Mouse (Mus musculus) hindbrain, embryonic 16.5 days (tissue): Measurements from ENCODE around the gene Tmem254a. TPM values are rescaled to one million over a fixed set of nuclear protein-coding genes. Genes with fewer than 3 reads are reported as not detected.
"Not testable (repeated sequence)": the region's sequence is repeated elsewhere in the genome, so short reads cannot be mapped to it uniquely, and the experiment has no call there.

Experiments used
- ATAC-seq: fragments of 200-750 bp; cut with Nextera tagmentation; 2 replicates; pipeline ENCODE4 v1.8.0; 2017; ENCODE audit warnings: moderate TSS enrichment, moderate library complexity
- H3K27ac ChIP-seq: fragments of 300-500 bp; sonication (generic); 2 replicates; pipeline ENCODE4 v1.5.1; 2014; ENCODE audit warnings: low read depth, mild to moderate bottlenecking, control low read depth, low read length, moderate library complexity
- H3K27me3 ChIP-seq: fragments of 300-500 bp; sonication (generic); replicated peaks from 2 replicates; pipeline ENCODE4 v1.6.1; 2014; ENCODE audit warnings: low read length; ENCODE audit not compliant: control insufficient read depth, insufficient read depth
- H3K36me3 ChIP-seq: fragments of 300-500 bp; sonication (generic); 2 replicates; pipeline ENCODE4 v1.6.1; 2014; ENCODE audit warnings: mild to moderate bottlenecking, low read length, moderate library complexity, mixed read lengths; ENCODE audit not compliant: control insufficient read depth, insufficient read depth
- H3K4me1 ChIP-seq: fragments of 300-500 bp; sonication (generic); 2 replicates; pipeline ENCODE4 v1.6.1; 2014; ENCODE audit warnings: low read depth, low read length; ENCODE audit not compliant: control insufficient read depth, insufficient read depth
- H3K4me2 ChIP-seq: fragments of 300-500 bp; sonication (generic); 2 replicates; pipeline ENCODE4 v1.6.1; 2014; ENCODE audit warnings: mild to moderate bottlenecking, low read length, control low read depth, moderate library complexity
- H3K4me3 ChIP-seq: fragments of 300-500 bp; sonication (generic); 2 replicates; pipeline ENCODE4 v1.5.1; 2014; ENCODE audit warnings: mild to moderate bottlenecking, low read length, control low read depth, moderate library complexity
- H3K9ac ChIP-seq: fragments of 300-500 bp; sonication (generic); 2 replicates; pipeline ENCODE4 v1.6.1; 2014; ENCODE audit warnings: low read depth, mild to moderate bottlenecking, control low read depth, low read length, moderate library complexity
- H3K9me3 ChIP-seq: fragments of 300-500 bp; sonication (generic); 2 replicates; pipeline ENCODE4 v1.6.1; 2014; ENCODE audit warnings: mild to moderate bottlenecking, low read length, moderate library complexity; ENCODE audit not compliant: control insufficient read depth
- WGBS: fragments of 180-500 bp; shearing (Covaris S2); extraction: QIAGEN DNeasy Blood & Tissue Kit; methylation state at CpG from one replicate; pipeline ENCODE4 v1.1.7; 2014; 5-methylcytosine and 5-hydroxymethylcytosine counted together
- polyA plus RNA-seq: library from polyadenylated mRNA; unstranded; fragments of >200 nt; fragmentation: Nextera tagmentation; extraction: Ambion mirVana; gene quantifications from 2 replicates; pipeline ENCODE4 v1.2.1, GENCODE M21; 2015

The Tmem254a gene
- polyA plus RNA-seq, 1 experiment from 2014 or later = 6.7 TPM

DNA sequence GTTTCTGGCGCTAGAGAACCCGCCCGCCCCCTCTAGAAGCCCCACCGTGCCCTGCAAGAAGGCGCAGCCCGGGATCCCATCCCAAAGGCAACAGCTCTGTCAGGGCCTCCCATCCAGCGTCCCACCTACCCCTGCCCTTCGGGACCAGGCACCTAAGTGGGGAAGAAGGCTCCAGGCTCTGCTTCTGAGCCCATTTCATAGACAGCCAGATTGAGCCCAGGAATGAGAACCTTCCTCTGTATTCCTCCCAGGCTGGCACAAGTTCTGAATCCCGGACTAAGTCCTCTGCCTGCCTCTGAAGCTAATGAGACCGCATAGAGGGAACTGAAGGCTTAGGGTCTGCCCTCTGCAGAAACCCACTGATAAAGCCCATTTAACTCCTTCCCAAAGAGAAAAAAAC, 24.5 kb downstream of the Tmem254a start, which contains the start of gene Plac9a:
Gene Plac9a (minus strand): TSS at position 101 of the 400 bp plus-strand sequence.
- H3K4me2 ChIP-seq, H3K9ac ChIP-seq, H3K4me3 ChIP-seq, H3K36me3 ChIP-seq, H3K27me3 ChIP-seq, H3K4me1 ChIP-seq, ATAC-seq, H3K9me3 ChIP-seq, H3K27ac ChIP-seq: not testable (repeated sequence)
- no CpG with 5 or more reads among the region's 10 CpGs for WGBS

DNA sequence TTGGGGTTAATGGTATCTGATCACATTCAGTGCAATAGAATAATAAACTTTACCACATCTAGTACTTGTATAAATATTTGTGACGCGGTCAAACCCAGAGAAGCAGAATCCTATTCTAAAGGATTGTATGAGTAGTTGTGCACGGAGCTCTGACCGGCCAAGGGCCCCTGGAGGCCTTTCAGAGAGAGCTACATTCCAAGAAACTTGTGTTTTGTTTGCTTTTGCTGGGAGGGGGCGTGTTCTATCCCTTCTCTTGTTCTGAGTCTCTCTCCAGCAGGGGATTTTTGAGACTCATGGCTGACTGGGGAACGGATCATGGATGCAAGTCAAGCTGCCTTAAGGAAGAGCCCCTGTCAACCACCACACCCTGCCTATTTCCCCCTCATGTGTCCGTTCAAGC, 31.8 kb downstream of the Tmem254a start:
- not testable (repeated sequence) for H3K4me3 ChIP-seq, ATAC-seq, H3K4me2 ChIP-seq, H3K36me3 ChIP-seq, H3K27me3 ChIP-seq, H3K9ac ChIP-seq, H3K4me1 ChIP-seq, H3K27ac ChIP-seq, H3K9me3 ChIP-seq
- WGBS = no CpG with 5 or more reads among the region's 7 CpGs

DNA sequence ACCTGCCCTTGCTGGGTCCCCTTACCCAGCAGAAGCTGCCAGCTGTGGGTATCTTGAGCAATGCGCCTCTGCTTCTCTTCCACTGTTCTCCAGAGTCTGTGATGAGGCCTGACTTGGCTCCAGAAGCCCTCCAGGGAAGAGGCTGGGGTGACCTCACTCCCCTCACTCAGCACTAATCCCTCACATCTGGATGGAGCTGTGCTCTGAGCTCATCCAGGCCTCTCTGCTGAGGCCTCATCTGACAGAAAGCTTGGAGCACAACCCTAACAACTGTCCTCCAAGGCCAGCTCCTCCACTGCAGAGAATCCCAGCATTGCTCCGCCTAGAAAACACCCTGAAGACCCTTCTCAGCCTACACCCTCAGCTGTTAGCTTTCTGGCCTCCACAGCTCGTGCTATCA, 32.9 kb downstream of the Tmem254a start:
- H3K4me2 ChIP-seq, H3K27ac ChIP-seq, H3K27me3 ChIP-seq, H3K4me1 ChIP-seq, ATAC-seq, H3K9me3 ChIP-seq, H3K36me3 ChIP-seq, H3K9ac ChIP-seq, H3K4me3 ChIP-seq: not testable (repeated sequence)
- whole genome bisulfite sequencing = no CpG with 5 or more reads among the region's 3 CpGs

DNA sequence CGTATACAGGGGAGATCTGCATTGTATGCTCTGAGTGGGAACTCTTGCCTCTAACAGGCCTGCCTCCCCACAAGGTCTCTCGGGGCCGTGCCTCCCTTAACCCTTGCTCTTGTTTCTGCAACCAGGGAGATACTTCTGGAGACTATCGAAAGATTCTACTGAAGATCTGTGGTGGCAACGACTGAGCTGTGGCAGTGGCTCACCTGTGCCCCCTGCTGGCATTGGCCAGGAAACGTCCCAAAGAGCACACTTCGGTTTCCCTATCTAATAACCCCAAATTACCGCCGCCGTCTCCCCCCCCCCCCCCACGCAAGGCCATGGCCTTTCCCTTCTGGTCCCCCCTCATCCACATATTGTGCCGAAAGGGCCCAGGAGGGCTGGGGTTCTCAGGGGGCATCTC, 41.6 kb downstream of the Tmem254a start:
- not testable (repeated sequence) for H3K4me3 ChIP-seq, H3K9ac ChIP-seq, H3K9me3 ChIP-seq, H3K36me3 ChIP-seq, H3K4me1 ChIP-seq, H3K4me2 ChIP-seq, ATAC-seq, H3K27me3 ChIP-seq, H3K27ac ChIP-seq
- WGBS = no CpG with 5 or more reads among the region's 12 CpGs

DNA sequence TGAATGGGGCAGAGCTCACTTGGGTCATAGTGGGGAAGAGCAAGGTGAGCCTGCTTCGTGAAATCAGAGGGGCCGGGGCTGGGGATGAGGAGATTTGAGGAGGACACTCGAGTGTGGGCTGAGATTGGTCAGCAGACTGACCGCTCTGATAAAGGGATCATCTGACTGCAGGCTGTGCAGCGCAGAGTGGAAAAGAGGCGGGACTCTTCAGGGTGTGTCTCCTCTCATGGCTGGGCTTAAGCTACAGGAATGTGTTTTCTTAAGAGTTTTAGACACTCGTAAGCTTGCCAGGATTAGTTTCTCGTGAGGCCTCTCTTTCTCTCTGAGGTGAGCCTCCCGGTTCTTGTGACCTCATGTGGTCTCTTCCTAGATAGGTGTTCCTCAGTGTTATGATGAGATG, 45.7 kb downstream of the Tmem254a start:
- not testable (repeated sequence) for H3K27me3 ChIP-seq, ATAC-seq, H3K4me3 ChIP-seq, H3K9me3 ChIP-seq, H3K27ac ChIP-seq, H3K9ac ChIP-seq, H3K36me3 ChIP-seq, H3K4me2 ChIP-seq, H3K4me1 ChIP-seq
- WGBS = no CpG with 5 or more reads among the region's 9 CpGs

DNA sequence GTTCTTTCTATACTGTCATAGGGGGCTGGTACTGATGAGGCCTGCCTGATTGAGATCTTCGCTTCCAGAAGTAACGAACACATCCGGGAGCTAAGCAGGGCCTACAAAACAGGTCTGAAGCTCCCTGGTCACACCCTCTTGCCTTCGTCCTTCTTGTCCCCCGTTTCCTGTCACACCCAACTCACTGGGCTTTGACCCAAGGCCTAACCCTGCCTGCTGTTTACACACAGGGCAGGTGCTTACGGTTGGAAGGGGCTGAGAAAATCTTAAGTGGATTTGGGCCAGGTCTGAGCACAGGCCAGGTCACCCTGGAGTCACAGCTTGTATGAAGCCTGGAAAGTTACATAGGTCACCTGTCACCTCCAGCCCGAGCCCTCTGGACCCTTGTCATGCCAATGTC, 50.8 kb downstream of the Tmem254a start:
- not testable (repeated sequence) for H3K9me3 ChIP-seq, H3K4me1 ChIP-seq, H3K4me3 ChIP-seq, ATAC-seq, H3K27me3 ChIP-seq, H3K4me2 ChIP-seq, H3K27ac ChIP-seq, H3K36me3 ChIP-seq, H3K9ac ChIP-seq
- no CpG with 5 or more reads among the region's 7 CpGs for WGBS

Other genes with a start within 250 kb of the Tmem254a start
- 34.6 and 45.4 TPM in 2 replicates for gene Ppif, start 233.5 kb downstream of the Tmem254a start, polyA plus RNA-seq
- gene Zcchc24, start 158.6 kb downstream of the Tmem254a start, polyA plus RNA-seq = 10.1 and 17.2 TPM in 2 replicates
- gene Anxa11, start 85.5 kb downstream of the Tmem254a start, polyA plus RNA-seq = 3.1 and 4.0 TPM in 2 replicates
- not detected in 2 replicates for gene Plac9a, start 24.6 kb downstream of the Tmem254a start, polyA plus RNA-seq
- gene Cphx1, start 10.6 kb upstream of the Tmem254a start, polyA plus RNA-seq = not detected in 2 replicates
- gene Duxbl1, start 50.9 kb upstream of the Tmem254a start, polyA plus RNA-seq = 1.3 and 1.7 TPM in 2 replicates
- 8.4 and 8.6 TPM in 2 replicates for gene Gm9780, start 115.0 kb upstream of the Tmem254a start, polyA plus RNA-seq
- gene Tmem254c, start 139.7 kb upstream of the Tmem254a start, polyA plus RNA-seq = 31.1 and 32.6 TPM in 2 replicates
- gene Cphx2, start 153.8 kb upstream of the Tmem254a start, polyA plus RNA-seq = not detected in 2 replicates
- gene Cphx3, start 154.6 kb upstream of the Tmem254a start, polyA plus RNA-seq = not detected in 2 replicates
- 1.0 and 1.3 TPM in 2 replicates for gene Duxbl2, start 190.7 kb upstream of the Tmem254a start, polyA plus RNA-seq